Mouse (Mus musculus): ENCODE results near the gene Ston2. TPM values are rescaled to one million over a fixed set of nuclear protein-coding genes. Genes with fewer than 3 reads are reported as not detected.
"Not testable (repeated sequence)": the region's sequence is repeated elsewhere in the genome, so short reads cannot be mapped to it uniquely, and the experiment has no call there.

The Ston2 gene
- polyA plus RNA-seq, 1 experiment from 2014 or later: 9.2 TPM

DNA sequence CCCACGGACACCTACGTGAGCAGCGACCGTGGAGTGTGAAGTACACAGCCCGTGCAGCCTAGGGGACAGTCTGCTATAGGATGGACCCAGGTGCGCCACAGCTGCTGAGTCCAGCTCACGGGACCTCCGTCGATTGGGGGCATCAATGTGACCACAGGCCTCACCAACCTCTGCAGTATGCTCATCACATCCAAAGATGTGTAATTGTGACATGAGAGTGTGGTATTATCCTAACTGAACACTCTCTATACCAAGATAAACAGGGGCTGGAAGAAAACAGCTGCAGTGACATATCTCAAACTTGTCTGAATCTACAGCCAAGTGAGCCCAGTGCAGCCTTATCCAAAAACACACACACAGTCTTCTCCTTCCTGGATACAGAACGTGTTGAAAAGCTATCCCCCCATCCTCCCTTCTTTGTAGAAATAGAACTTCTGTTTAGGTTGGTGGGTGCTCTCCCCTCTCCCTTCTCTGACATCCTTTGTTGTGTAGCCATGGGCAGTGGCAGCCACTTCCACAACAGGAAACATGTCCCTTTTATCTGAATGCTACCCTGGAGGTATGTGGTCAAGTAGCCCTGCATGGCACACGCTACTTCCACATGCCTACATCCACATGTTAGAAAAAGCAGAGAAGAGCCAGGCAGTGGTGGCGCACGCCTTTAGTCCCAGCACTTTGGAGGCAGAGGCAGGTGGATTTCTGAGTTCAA, 30.2 kb downstream of the Ston2 start:
- Histone ChIP-seq H3K27ac (no peak overlapping the region), H3K27me3 (ENCODE audit: insufficient read depth, poor library complexity, severe bottlenecking) (no peaks in the 10 kb centered on the region), H3K4me1 (replicated peaks) (peaks cover 11% of the 10 kb centered on the region; the same call in 1 of the 2 replicates), H3K4me3 (no peak overlapping the region), H3K9me3 (no peaks in the 10 kb centered on the region), H3K36me3 (no peaks in the 10 kb centered on the region)
- WGBS: 88% methylated on average over 13 of the region's 13 CpGs
- no peak for DNase-seq (ENCODE audit: low spot score)

DNA sequence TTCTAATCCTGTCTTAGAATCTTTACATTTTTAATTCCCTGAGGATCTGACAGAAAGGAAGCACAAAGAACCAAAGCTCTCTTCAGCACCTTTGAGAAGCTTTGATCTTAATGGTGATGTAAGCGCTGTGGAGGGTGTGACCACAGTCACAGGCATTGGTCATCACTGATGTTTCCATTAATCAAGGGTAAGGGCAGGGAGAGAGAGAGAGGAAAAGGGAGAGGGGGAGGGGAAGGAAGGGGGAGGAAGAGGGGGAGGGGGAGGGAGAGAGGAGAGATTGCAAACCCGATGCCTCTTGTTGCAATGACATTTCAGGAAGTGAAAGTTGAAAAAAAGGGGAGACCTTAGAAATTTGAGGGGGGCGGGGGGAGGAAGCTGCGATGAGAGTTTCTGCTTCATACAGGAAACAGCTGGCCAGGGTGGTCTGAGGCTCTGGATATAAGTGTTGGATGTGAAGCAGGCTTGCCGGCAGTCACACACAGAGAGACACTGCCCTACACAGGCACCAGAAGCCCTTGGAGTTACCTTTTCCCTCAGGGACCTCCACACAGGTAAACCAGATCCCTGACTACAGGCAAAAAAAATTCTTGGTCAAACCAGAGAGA, 31.5 kb downstream of the Ston2 start:
- DNase-seq (ENCODE audit: low spot score): no peak
- Histone ChIP-seq H3K4me3 (no peak overlapping the region), H3K36me3 (no peaks in the 10 kb centered on the region), H3K4me1 (replicated peaks) (peaks cover 6% of the 10 kb centered on the region; the same call in 1 of the 2 replicates), H3K27me3 (ENCODE audit: insufficient read depth, poor library complexity, severe bottlenecking) (no peaks in the 10 kb centered on the region), H3K9me3 (no peaks in the 10 kb centered on the region), H3K27ac (no peak overlapping the region)
- WGBS: 62% methylated on average over 5 of the region's 5 CpGs

DNA sequence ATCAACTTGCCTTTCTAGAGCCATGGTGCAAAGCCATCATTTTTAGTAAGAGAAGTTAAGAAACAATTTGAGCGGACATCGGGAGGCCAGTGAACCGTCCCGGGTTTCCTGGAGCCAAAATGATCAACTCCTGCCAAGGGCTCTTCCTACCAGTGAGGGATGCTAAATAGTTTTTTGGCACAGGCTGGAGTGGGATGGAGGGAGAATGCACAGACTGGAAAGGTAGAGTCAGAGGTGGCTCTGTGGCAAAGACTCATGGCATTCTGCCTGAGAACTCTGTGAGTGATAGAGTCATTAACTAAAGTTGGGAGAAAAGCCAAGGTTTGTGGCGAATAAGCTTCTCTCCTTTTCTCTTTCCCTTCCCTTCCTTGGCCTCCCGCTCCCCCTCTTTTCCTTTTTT, 33.6 kb downstream of the Ston2 start:
- Histone ChIP-seq H3K4me1 (replicated peaks) (peaks cover 6% of the 10 kb centered on the region; the same call in 1 of the 2 replicates), H3K4me3 (no peak overlapping the region), H3K27me3 (ENCODE audit: insufficient read depth, poor library complexity, severe bottlenecking) (no peaks in the 10 kb centered on the region), H3K9me3 (no peaks in the 10 kb centered on the region), H3K27ac (no peak overlapping the region), H3K36me3 (no peaks in the 10 kb centered on the region)
- 90% methylated on average over 6 of the region's 6 CpGs for WGBS
- DNase-seq (ENCODE audit: low spot score): no peak

DNA sequence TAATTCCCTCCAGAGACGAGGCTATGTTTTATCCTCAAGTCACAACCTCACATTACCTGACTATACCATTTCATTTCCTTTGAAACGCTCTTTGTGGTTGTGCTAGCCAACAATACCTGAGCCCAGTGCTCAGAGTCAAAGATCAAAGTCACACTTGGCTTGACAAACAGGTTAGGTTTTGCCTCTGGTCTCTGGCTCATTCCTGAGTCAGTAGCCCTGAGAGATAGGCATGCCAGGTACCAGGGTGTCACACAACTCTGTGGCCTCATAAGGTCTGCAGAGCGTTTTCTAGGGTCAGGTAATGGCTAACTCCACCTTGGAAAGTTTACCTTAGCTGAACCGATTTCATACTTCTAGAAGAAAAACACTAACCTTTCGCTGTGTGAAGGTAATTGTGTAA, 35.5 kb downstream of the Ston2 start:
- Histone ChIP-seq H3K27me3 (ENCODE audit: insufficient read depth, poor library complexity, severe bottlenecking) (no peaks in the 10 kb centered on the region), H3K9me3 (no peaks in the 10 kb centered on the region), H3K4me1 (replicated peaks) (peaks cover 9% of the 10 kb centered on the region; the same call in 1 of the 2 replicates), H3K4me3 (no peak overlapping the region), H3K36me3 (no peaks in the 10 kb centered on the region), H3K27ac (no peak overlapping the region)
- WGBS: 91% methylated on average over 5 of the region's 5 CpGs
- no peak for DNase-seq (ENCODE audit: low spot score)

DNA sequence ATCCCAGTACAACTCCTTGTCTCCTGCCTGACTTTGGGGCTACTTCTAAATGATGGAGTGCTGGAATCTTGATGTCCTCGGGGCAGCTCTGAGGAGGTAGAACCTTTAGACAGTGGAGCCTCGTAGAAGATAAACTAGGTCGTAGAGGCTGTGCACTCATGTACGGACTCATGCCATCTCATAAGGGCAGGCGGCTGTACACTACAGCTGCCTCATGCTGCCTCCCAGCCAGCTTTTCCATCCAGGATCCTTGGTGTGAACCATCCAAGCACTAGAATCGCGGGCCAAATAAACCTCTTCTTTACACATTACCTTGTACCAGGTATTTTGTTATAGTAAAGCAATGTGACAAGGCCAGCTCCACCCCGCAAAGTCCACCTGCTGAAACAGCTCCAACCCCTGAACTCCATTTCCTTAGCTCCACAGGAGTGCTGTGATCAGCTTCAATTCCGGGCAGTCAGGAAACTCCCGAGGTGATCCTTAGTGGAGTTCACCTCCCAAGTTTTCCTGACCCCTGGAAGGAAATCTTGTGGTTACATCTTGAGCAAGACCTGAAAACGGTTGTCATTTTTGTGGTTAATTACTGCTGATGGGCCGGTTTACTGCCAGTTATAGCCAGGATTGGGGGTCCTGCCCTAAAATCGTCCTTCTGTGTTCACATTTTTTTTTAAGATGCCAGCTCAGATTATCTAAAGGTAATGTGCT, 36.1 kb downstream of the Ston2 start:
- peaks cover 9% of the 10 kb centered on the region; the same call in 1 of the 2 replicates for H3K4me1 ChIP-seq (replicated peaks)
- H3K36me3 ChIP-seq: no peaks in the 10 kb centered on the region
- no peak overlapping the region for H3K4me3 ChIP-seq
- no peak for DNase-seq (ENCODE audit: low spot score)
- no peaks in the 10 kb centered on the region for H3K27me3 ChIP-seq (ENCODE audit: insufficient read depth, poor library complexity, severe bottlenecking)
- H3K27ac ChIP-seq: no peak overlapping the region
- 89% methylated on average over 13 of the region's 13 CpGs for WGBS
- H3K9me3 ChIP-seq: no peaks in the 10 kb centered on the region

DNA sequence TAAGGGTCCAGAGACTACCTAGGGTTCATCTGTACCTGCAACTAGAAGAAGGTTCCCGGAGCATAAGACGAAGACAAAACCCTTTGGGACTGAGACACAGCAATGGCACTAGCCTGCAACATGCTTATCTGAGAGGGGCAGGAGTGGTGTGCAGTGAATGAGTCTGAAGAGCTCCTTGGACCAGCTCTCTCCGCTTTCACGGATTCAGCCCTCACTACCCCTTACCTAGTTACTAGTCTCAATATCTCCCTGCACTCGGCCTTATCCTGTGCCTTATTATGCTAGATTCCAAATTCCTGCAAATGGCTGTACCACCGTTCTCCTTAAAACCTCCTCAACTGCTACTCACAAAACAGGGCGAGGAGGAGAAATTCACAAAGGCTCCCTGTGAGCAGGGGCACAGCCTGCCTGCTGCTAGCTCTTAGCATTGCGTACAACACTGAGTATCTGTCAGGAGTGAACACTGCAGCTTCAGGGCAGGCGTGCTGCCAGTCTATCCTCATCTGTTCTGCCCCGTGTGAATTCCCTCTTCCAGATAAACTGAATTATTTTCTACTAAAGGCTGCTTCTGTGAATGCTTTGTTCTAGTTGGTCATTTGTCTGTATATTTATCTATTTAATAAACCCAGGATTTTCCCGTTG, 38.5 kb downstream of the Ston2 start:
- WGBS: 83% methylated on average over 11 of the region's 11 CpGs
- H3K4me1 ChIP-seq (replicated peaks): peaks cover 10% of the 10 kb centered on the region
- no peak for DNase-seq (ENCODE audit: low spot score)

DNA sequence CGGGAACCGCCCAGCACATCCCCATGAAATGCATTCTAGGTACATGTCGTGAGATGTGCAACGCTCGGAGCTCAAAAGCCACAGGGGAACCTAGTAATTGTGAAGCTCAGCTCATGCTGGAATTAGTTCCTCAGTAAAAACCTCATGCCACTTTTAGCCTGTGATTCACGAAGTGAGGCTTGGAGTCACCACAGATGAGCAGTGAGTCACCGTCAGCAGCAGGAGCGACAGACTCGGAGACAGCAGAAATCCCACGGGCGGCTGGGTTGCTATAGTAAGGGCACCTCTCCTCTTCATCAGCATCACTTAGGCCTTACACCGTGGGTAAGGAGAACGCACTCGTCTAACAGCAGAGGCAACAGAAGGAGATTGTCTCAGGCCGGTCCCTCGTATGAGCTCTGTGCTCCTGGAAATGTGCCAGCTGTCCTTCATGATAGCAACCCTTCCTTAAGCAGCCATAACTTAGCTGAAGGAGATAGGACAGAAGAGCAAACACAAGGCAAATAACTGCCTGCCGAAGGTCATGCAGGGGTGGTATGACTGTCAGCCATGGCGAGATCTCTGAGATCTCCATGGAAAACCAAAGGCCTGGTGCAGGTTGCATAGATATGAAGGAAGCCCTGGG, 39.8 kb downstream of the Ston2 start:
- H3K4me1 ChIP-seq (replicated peaks): peaks cover 10% of the 10 kb centered on the region
- WGBS: 80% methylated on average over 18 of the region's 18 CpGs
- no peaks in the 10 kb centered on the region for H3K9me3 ChIP-seq
- H3K36me3 ChIP-seq: peaks cover 4% of the 10 kb centered on the region; the same call in 1 of the 2 replicates
- no peaks in the 10 kb centered on the region for H3K27me3 ChIP-seq (ENCODE audit: insufficient read depth, poor library complexity, severe bottlenecking)
- no peak for DNase-seq (ENCODE audit: low spot score)
- no peak overlapping the region for H3K4me3 ChIP-seq
- no peak overlapping the region for H3K27ac ChIP-seq

More for the DNA sequence above, 38.5 kb downstream of the Ston2 start:
- H3K36me3 ChIP-seq: no peaks in the 10 kb centered on the region
- no peaks in the 10 kb centered on the region for H3K9me3 ChIP-seq
- H3K27ac ChIP-seq: no peak overlapping the region
- H3K27me3 ChIP-seq (ENCODE audit: insufficient read depth, poor library complexity, severe bottlenecking): no peaks in the 10 kb centered on the region
- H3K4me3 ChIP-seq: no peak overlapping the region

DNA sequence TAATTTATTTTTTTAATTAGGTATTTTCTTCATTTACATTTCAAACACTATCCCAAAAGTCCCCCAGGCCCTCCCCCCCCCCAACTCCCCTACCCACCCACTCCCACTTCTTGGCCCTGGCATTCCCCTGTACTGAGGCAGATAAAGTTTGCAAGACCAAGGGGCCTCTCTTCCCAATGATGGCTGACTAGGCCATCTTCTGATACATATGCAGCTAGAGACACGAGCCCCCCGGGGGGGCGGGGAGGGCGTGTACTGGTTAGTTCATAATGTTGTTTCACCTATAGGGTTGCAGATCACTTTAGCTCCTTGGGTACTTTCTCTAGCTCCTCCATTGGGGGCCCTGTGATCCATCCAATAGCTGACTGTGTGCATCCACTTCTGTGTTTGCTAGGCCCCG, 41.3 kb downstream of the Ston2 start:
- H3K9me3 ChIP-seq; DNase-seq (ENCODE audit: low spot score); H3K27me3 ChIP-seq (ENCODE audit: insufficient read depth, poor library complexity, severe bottlenecking); H3K27ac ChIP-seq; H3K4me3 ChIP-seq; H3K4me1 ChIP-seq (replicated peaks): not testable (repeated sequence)
- H3K36me3 ChIP-seq: peaks cover 19% of the 10 kb centered on the region
- 94% methylated on average over 5 of the region's 5 CpGs for WGBS

DNA sequence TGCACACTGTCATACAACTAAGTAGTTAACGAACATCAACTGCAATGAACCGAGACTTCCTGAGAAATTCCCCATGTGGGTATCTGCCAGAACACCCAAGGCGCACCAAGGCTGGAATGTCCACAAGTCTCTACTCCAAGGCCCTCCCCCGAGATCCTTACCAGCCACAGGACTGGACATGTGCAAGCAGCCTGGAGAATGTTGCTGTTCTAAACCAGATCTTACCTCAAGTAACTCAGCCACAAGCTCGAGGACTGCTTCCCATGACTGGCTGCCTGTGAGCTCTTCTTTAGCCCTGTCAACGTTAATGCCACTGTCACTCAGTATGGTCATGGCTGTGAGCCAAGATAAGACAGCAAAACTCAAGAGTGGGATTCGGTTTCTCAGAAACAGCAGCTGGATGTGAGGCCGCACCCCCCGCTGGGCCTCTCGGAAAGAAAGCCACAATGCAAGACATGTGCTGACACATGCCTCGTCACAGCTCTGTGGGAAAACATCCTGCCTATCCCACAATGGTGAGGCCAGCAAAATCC, 42.4 kb downstream of the Ston2 start:
- Histone ChIP-seq H3K36me3 (peaks cover 20% of the 10 kb centered on the region), H3K27ac (0 out of 2 replicates have a peak overlapping the region, but pooled peaks have one; percentile 6), H3K4me3 (no peak overlapping the region), H3K9me3 (no peaks in the 10 kb centered on the region), H3K4me1 (replicated peaks) (peaks cover 10% of the 10 kb centered on the region), H3K27me3 (ENCODE audit: insufficient read depth, poor library complexity, severe bottlenecking) (no peaks in the 10 kb centered on the region)
- 68% methylated on average over 11 of the region's 11 CpGs for WGBS
- DNase-seq (ENCODE audit: low spot score): peak; percentile 29

DNA sequence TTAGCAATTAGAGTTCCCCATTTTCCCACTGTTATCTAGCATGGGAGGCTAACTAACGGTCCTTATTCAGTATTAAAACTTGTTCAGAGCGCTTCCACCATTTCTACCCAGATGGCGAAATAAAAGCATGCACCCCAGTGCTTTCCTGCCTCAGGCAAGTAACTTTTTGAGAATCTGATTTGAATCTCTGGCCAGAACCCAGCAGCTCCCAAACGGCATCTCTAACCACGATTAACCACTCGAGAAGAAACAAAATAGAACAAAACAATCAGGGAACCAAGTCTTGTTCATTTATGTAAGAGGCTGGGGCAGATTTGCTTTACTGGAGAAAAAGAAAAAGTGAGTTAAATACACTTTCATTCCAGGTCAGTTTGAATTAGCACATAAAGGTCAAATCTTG, 44.1 kb downstream of the Ston2 start:
- H3K27ac ChIP-seq: no peak overlapping the region
- peaks cover 10% of the 10 kb centered on the region for H3K4me1 ChIP-seq (replicated peaks)
- no peaks in the 10 kb centered on the region for H3K27me3 ChIP-seq (ENCODE audit: insufficient read depth, poor library complexity, severe bottlenecking)
- no peak for DNase-seq (ENCODE audit: low spot score)
- H3K36me3 ChIP-seq: peaks cover 37% of the 10 kb centered on the region
- H3K9me3 ChIP-seq: no peaks in the 10 kb centered on the region
- H3K4me3 ChIP-seq: no peak overlapping the region
- 88% methylated on average over 6 of the region's 6 CpGs for WGBS

DNA sequence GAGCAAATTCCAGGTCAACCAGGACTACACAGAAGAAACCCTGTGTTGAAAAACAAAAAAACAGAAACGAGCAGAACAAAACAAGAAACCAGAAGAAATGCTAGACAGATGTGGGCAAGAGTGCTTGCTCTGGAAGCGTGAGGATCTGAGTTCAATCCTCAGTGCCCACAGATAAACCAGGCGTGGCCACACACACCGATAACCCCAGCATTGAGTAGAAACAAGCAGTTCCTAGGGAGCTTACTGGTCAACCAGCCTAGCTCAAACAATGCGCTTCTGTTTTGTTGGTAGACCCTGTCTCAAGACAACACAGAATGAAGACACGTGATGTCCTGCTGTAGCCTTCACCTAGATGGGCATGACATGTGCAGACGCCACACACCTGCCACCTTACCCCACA, 45.3 kb downstream of the Ston2 start:
- no peak for DNase-seq (ENCODE audit: low spot score)
- H3K4me1 ChIP-seq (replicated peaks): peaks cover 6% of the 10 kb centered on the region
- peaks cover 43% of the 10 kb centered on the region for H3K36me3 ChIP-seq
- no peaks in the 10 kb centered on the region for H3K9me3 ChIP-seq
- no peak overlapping the region for H3K27ac ChIP-seq
- no peaks in the 10 kb centered on the region for H3K27me3 ChIP-seq (ENCODE audit: insufficient read depth, poor library complexity, severe bottlenecking)
- no peak overlapping the region for H3K4me3 ChIP-seq
- 89% methylated on average over 7 of the region's 7 CpGs for WGBS

DNA sequence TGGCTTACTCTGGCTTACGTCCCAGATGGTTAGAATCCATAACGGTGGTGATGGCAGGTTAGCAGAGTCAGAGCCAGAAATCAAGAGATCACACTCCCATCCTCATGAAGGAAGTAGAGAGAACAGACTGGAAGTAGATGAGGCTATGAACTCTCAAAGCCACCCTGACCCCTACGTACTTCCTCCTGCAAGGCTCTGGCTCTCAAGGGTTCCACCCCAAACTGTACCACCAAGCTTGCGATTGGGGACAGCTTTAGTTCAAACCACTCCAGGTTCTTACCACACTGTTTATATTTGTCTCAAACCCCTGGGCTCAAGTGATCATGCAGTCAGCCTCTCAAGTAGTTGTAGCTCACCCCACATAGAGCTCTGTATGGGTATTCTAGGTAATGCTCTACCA, 49.8 kb downstream of the Ston2 start:
- WGBS: 94% methylated on average over 4 of the region's 4 CpGs
- Histone ChIP-seq H3K4me1 (replicated peaks) (no peaks in the 10 kb centered on the region), H3K27ac (no peak overlapping the region), H3K4me3 (no peak overlapping the region), H3K36me3 (peaks cover 57% of the 10 kb centered on the region), H3K27me3 (ENCODE audit: insufficient read depth, poor library complexity, severe bottlenecking) (no peaks in the 10 kb centered on the region), H3K9me3 (no peaks in the 10 kb centered on the region)
- DNase-seq (ENCODE audit: low spot score): no peak

All from hindbrain, embryonic 10.5 days (tissue).